Mouse (Mus musculus) ES-Bruce4 (cell line): Measurements from ENCODE around the gene Ssbp3.

ENCODE experiments used
- CTCF ChIP-seq: IDR thresholded peaks from one replicate; pipeline ENCODE4 v1.8.1; 2011; ENCODE audit warnings: low read depth, low read length
- EP300 ChIP-seq: IDR thresholded peaks from 2 replicates; pipeline ENCODE4 v1.6.1; 2011; ENCODE audit warnings: low read depth, low read length; ENCODE audit not compliant: insufficient read depth

DNA sequence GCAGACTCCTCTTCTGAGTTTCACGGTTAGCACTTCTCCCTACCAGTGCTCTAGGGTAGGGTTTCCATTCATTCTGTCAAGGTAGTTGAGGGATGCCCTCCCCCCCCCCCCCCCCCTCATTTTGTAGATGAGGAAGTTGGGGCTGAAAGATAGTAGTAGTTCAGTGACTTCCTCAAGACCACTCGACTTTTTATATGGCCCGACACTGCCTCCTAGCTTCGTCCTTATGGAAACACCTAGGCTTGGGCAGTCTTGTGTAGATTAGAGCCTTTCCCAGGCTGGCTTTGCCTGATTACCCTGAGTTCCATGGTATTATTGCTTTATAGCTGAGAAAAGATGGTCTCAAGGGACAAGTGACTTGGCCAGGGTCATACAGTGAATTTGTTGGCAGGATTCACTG is 41.0 kb downstream of the Ssbp3 start:
- TF ChIP-seq EP300 (no peak), CTCF (no peak)
